Mouse (Mus musculus): ENCODE measurements around the gene Gm4881. TPM values are rescaled to one million over a fixed set of nuclear protein-coding genes. Genes with fewer than 3 reads are reported as not detected.

Gene Gm4881
- polyA plus RNA-seq, 1 experiment from 2014 or later = not detected

DNA sequence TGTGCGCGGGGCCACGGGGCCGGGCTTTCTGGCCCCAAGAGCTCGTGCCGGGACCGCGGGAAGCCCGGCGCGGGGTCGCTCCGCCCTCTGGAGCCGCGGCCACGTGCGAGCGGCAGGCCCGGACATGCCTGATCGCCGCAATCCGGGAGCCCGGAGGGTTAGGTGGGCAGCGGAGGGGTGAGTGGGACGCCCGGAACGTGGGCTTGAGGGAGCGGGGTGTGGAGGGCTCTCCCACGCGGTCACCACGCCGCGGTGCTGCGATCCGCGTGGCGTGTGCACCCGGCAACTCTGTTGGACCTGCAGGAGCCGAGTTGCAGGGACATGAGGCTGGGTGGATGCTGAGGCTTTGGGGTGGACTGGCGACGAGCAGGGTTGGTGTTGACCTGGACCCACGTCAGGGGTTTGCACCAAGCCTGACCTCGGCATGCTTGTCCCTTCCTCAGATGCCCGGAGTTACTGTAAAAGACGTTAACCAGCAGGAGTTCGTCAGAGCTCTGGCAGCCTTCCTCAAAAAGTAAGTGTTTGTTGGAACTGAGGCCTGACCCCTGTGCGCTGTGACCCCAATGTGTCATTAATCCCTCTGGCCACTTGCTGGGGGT, 59.5 kb downstream of the Gm4881 start:
- peak overlapping the region; percentile 89 for H3K27ac ChIP-seq
- H3K9ac ChIP-seq (replicated peaks) = peak overlapping the region; percentile 100
- H3K36me3 ChIP-seq = peaks cover 44% of the 10 kb centered on the region
- H3K4me3 ChIP-seq (replicated peaks) = peak overlapping the region; percentile 99
- 1% methylated on average over 41 of the region's 47 CpGs for WGBS
- no peaks in the 10 kb centered on the region for H3K9me3 ChIP-seq
- H3K4me1 ChIP-seq (replicated peaks) = peaks cover 32% of the 10 kb centered on the region
- no peaks in the 10 kb centered on the region for H3K27me3 ChIP-seq
- ATAC-seq (ENCODE audit: insufficient number of reproducible peaks, insufficient read depth, low FRiP score, low TSS enrichment, low read depth) = no peak; the same call in 1 of the 2 replicates
- H3K4me2 ChIP-seq = peak overlapping the region; percentile 89

DNA sequence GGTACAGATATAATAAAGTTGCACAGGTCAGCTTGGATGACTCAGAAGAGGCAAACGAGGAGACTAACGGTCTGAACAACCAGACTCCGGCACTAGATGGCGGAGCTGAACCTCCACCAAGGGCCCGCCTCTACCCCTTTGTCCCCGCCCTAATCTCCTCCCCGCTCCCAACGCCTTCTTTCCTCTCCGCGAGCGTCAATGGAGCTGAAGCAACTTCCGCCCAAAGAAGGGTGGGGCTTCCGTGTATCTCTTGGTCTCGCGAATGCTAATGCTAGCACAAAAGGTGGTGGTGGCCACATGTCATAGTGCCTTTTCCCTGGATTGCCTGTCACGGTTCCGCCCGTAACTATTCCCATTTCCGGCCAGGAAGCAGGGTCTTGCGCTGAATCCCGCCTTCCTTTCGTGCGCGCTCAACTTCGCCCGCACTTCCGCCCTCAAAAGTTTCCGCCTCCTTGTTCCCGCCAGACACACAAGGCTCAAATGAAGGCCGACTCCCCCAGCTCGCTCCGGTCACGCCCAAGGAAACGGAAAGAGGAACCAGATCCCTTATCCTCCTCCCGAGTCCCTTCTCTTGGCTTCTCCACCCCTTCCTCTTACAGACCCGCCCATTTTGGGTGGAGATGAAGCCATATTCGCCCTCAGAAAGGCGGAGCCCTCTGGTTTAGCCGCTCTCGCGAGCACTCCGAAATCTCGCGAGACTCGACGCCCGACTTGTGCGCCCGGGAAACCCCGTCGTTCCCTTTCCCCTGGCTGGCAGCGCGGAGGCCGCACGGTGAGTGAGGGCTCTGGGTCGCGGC, 60.2 kb downstream of the Gm4881 start, which contains the start of gene Rps19:
TSS of gene Rps19 (plus strand) at position 476 of the 797 bp plus-strand sequence.
- peak within 1 kb of the TSS; percentile 100 for H3K9ac ChIP-seq (replicated peaks)
- no peaks in the 10 kb centered on the region for H3K27me3 ChIP-seq
- H3K36me3 ChIP-seq = peaks cover 37% of the 10 kb centered on the region
- ATAC-seq (ENCODE audit: insufficient number of reproducible peaks, insufficient read depth, low FRiP score, low TSS enrichment, low read depth) = peak; percentile 92
- no peaks in the 10 kb centered on the region for H3K9me3 ChIP-seq
- H3K4me3 ChIP-seq (replicated peaks) = peak within 1 kb of the TSS; percentile 99
- H3K4me1 ChIP-seq (replicated peaks) = peaks cover 32% of the 10 kb centered on the region
- WGBS = 1% methylated on average over 57 of the region's 57 CpGs
- H3K27ac ChIP-seq = peak within 1 kb of the TSS; percentile 89
- H3K4me2 ChIP-seq = peak within 1 kb of the TSS; percentile 89

DNA sequence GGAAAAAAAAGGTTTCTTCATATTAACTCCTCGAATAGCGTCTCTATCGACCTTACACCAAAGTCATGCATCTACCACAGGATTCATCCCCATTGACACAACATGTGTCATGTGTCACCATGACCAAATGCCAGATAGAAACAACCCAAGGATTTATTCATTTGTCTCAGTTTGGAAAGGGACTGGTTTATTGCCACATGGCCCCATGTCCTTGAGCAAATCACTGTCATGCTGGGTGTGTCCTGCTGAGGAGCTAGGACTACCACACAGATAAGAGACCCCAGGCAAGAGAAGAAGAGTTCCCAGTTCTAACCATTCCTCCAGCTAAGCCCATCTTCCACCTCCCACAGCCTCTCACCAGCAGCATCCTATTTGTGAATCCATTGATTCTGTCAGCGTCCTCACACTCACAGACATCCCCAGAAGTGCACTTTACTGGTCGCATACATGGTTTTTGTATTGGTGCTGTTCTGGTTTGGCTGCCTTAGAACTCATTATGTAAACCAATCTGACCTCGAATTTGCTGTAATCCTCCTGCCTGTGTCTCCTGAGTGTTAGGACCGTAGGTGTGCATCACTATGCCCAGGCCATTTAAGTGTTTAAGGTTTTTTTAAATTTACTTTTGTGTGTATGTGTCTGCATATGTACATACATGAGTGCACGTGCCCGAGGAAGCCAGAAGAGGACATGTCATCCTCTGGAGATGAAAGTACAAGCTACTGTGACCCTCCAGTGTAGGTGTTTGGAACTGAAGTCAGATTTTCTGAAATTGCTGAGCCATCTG, 61.7 kb downstream of the Gm4881 start:
- H3K36me3 ChIP-seq = peaks cover 23% of the 10 kb centered on the region
- no peaks in the 10 kb centered on the region for H3K9me3 ChIP-seq
- no peak overlapping the region for H3K4me3 ChIP-seq (replicated peaks)
- ATAC-seq (ENCODE audit: insufficient number of reproducible peaks, insufficient read depth, low FRiP score, low TSS enrichment, low read depth) = no peak
- WGBS = 95% methylated on average over 9 of the region's 9 CpGs
- no peaks in the 10 kb centered on the region for H3K27me3 ChIP-seq
- H3K4me1 ChIP-seq (replicated peaks) = peaks cover 37% of the 10 kb centered on the region
- no peak overlapping the region for H3K27ac ChIP-seq
- H3K9ac ChIP-seq (replicated peaks) = no peak overlapping the region
- H3K4me2 ChIP-seq = no peak overlapping the region

DNA sequence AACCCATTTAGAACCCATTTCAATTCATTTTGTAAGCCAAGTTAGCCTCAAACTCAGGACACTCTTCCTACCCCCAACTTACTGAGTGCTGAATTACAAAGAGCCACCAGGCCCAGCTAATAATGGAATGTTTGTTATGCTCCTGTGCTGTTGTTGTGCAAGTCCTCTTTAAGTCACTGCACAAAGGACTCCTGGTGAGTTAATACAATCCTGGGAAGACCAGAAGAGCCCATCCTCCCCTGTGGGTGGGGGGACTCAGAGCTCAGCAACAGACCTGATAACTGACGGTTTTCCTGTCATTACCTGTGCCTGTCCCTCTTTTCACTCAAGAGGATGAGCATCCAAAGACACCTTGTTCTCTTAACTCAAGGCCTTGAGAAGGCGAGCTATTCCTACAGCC, 64.7 kb downstream of the Gm4881 start:
- H3K27me3 ChIP-seq = no peaks in the 10 kb centered on the region
- no peaks in the 10 kb centered on the region for H3K9me3 ChIP-seq
- H3K36me3 ChIP-seq = no peaks in the 10 kb centered on the region
- H3K4me3 ChIP-seq (replicated peaks) = no peak overlapping the region
- no peak overlapping the region for H3K4me2 ChIP-seq
- H3K27ac ChIP-seq = no peak overlapping the region
- H3K9ac ChIP-seq (replicated peaks) = peak overlapping the region; percentile 14; the same call in 1 of the 2 replicates
- WGBS = 45% methylated on average over 2 of the region's 2 CpGs
- H3K4me1 ChIP-seq (replicated peaks) = peaks cover 15% of the 10 kb centered on the region; the same call in 1 of the 2 replicates
- no peak for ATAC-seq (ENCODE audit: insufficient number of reproducible peaks, insufficient read depth, low FRiP score, low TSS enrichment, low read depth)

DNA sequence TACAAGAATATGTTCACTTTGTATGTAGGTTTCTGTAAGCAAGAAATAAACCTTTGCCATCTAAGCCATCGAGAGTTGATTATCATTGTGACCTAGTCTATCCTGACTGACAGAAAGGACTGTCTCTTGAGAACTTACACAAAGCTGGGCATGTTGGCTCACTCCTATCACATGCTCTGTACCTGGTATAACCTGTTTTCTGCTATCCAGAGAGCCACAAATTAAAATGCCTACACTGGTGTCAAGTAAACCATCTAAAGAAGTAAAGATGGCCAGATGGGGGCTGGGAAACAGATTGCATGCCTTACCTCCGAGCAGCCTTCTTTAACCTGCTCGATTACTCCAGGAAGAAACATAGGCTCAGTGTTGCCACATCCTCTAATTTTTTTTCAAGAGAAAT, 66.7 kb downstream of the Gm4881 start:
- no peaks in the 10 kb centered on the region; the same call in 1 of the 2 replicates for H3K27me3 ChIP-seq
- no peak overlapping the region for H3K27ac ChIP-seq
- no peaks in the 10 kb centered on the region for H3K9me3 ChIP-seq
- no peak overlapping the region for H3K4me2 ChIP-seq
- no peaks in the 10 kb centered on the region for H3K36me3 ChIP-seq
- no peak for ATAC-seq (ENCODE audit: insufficient number of reproducible peaks, insufficient read depth, low FRiP score, low TSS enrichment, low read depth)
- no peak overlapping the region for H3K9ac ChIP-seq (replicated peaks)
- no peak overlapping the region for H3K4me3 ChIP-seq (replicated peaks)
- peaks cover 15% of the 10 kb centered on the region; the same call in 1 of the 2 replicates for H3K4me1 ChIP-seq (replicated peaks)
- 43% methylated on average over 3 of the region's 3 CpGs for WGBS

Small RNAs within 50 kb of the gene (microRNA-seq; reads per million reads assigned to microRNA genes)
- gene Mir7046 = not detected
- not detected for gene Mir7047

Other genes with a start within 250 kb of the Gm4881 start
- gene BC049730, start 235.3 kb downstream of the Gm4881 start, polyA plus RNA-seq (2016; fragmentation: Nextera tagmentation; extraction: Ambion mirVana) = not detected in 2 replicates
- gene Gm4763, start 217.6 kb downstream of the Gm4881 start, polyA plus RNA-seq (2016; fragmentation: Nextera tagmentation; extraction: Ambion mirVana) = not detected in 2 replicates
- not detected in 2 replicates for gene Cd177, start 184.2 kb downstream of the Gm4881 start, polyA plus RNA-seq (2016; fragmentation: Nextera tagmentation; extraction: Ambion mirVana)
- not detected in 2 replicates for gene Ceacam10, start 167.3 kb downstream of the Gm4881 start, polyA plus RNA-seq (2016; fragmentation: Nextera tagmentation; extraction: Ambion mirVana)
- 14.2 and 22.2 TPM in 2 replicates for gene Gm9844, start 82.3 kb downstream of the Gm4881 start, polyA plus RNA-seq (2016; fragmentation: Nextera tagmentation; extraction: Ambion mirVana)
- gene Lypd4, start 74.6 kb downstream of the Gm4881 start, polyA plus RNA-seq (2016; fragmentation: Nextera tagmentation; extraction: Ambion mirVana) = not detected in 2 replicates
- not detected in 2 replicates for gene Dmrtc2, start 74.4 kb downstream of the Gm4881 start, polyA plus RNA-seq (2016; fragmentation: Nextera tagmentation; extraction: Ambion mirVana)
- 2,324 and 2,343 TPM in 2 replicates for gene Rps19, start 60.1 kb downstream of the Gm4881 start, polyA plus RNA-seq (2016; fragmentation: Nextera tagmentation; extraction: Ambion mirVana)
- 0.51 and 0.86 TPM in 2 replicates for gene Cd79a, start 47.1 kb downstream of the Gm4881 start, polyA plus RNA-seq (2016; fragmentation: Nextera tagmentation; extraction: Ambion mirVana)
- gene Arhgef1, start 41.6 kb downstream of the Gm4881 start, polyA plus RNA-seq (2016; fragmentation: Nextera tagmentation; extraction: Ambion mirVana) = 119 and 126 TPM in 2 replicates
- gene Rabac1, start 28.3 kb upstream of the Gm4881 start, polyA plus RNA-seq (2016; fragmentation: Nextera tagmentation; extraction: Ambion mirVana) = 88.0 and 91.1 TPM in 2 replicates
- 0.38 and 0.59 TPM in 2 replicates for gene Atp1a3, start 61.5 kb upstream of the Gm4881 start, polyA plus RNA-seq (2016; fragmentation: Nextera tagmentation; extraction: Ambion mirVana)
- 12.4 and 15.0 TPM in 2 replicates for gene Grik5, start 127.9 kb upstream of the Gm4881 start, polyA plus RNA-seq (2016; fragmentation: Nextera tagmentation; extraction: Ambion mirVana)
- 39.5 and 40.9 TPM in 2 replicates for gene Zfp574, start 128.1 kb upstream of the Gm4881 start, polyA plus RNA-seq (2016; fragmentation: Nextera tagmentation; extraction: Ambion mirVana)
- 2.7 and 2.9 TPM in 2 replicates for gene Pou2f2, start 235.2 kb upstream of the Gm4881 start, polyA plus RNA-seq (2016; fragmentation: Nextera tagmentation; extraction: Ambion mirVana)